Mouse (Mus musculus): Measurements from ENCODE around the gene Gfra1. TPM values are rescaled to one million over a fixed set of nuclear protein-coding genes. Genes with fewer than 3 reads are reported as not detected.

Gfra1 gene
- total RNA-seq, 2 experiments from 2014 or later: 0.76 to 1.5 TPM

DNA sequence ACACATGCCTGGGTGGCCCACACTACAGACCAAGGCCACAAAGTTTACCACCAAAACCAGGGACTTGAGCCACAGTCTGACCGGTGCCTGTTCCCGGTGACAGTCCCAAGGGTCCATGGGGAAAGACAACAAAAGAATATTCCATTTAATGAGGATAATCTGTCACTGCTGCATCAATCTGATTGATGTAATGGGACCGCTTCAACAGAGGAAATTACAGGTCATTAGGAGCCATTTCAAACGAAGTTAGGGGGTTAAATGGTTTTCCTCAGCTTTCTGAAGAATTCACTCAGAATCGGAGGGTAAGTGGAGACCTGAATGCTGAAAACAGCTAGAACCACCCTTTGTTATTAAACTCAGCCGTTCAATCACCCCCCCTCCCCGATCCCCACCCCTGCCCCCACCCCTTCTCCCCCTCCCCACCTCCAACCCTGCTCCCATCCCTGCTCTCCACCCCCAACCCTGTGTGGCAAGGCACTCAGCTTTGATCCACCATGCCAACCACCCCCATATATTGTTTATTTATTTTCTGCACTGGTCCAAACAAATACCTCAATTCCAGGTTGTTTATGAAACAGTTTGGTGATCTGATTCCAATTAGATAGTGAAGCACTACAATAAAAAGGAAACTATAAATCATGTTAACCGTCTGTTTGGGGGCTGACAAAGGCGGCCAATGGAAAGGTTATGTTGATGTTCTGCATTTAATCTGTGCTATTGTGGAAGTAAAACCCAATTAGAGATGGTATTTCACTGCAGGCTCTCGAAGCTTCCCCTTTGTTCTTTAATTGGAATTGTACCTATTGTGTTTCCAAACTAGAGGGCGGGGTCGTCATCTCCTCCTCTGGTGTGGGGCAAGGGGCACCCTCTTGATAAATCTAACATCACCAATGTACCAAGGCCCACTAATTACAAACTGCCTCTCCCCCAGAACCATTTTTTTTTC, 119.9 kb downstream of the Gfra1 start:
- DNase-seq: no peak

DNA sequence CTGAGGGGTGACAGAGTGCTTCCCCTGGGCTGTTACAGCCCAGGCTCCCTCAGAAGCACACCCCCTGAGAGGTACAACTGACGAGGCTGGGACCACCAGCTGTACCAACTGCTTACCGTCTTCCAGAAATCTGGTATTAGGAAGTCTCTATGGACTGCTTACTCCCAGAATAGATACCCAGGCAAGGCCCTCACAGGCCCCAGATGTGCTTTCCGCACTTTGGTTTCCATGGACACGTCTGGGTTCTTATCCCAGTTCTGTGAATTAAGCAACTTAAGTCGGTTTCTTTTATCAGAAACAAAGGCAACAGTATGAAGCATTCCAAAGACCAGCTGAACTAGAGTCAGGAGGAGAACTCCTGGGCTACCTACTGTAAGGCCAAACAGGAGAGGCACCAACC, 126.4 kb downstream of the Gfra1 start:
- DNase-seq: no peak

DNA sequence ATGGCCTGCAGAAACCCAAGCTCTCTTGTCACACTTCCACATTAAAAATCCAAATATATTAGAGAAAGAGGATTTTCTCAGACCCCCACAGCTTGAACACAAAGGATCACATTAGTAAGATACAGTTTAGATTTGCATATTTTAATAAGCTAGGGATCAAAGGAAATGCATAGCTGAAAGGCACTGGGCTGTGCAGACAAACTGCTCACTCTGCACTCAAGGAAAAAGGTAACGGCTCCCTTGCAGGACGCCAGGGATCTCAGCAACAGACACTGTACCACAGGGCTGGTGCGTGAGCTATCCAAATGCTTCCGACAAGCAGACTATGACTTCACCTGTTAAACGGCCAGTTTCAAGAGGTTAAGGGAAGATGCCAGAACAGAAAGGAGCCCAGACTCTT, 127.7 kb downstream of the Gfra1 start:
- no peak for DNase-seq

DNA sequence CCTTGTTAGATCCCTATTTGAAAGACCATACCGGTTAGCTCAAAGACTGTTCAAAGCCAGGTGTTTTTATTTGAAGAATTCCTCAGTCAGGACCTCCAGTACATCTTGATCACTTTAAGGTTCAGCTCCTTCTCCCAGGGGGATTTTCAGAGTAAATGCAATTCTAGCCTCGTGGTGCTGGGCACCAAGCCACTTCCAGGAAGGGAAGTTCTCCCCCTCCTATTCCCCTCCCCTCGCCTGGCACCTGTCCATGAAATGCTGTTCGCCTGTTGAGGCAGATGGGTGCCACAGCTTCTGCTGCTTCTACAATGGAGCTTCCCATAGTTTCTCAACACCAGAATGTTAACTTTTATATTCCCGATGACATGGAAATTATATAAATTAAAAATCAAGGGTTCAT, 139.2 kb downstream of the Gfra1 start:
- peak in 1 of 2 experiments; percentile 15 for DNase-seq

DNA sequence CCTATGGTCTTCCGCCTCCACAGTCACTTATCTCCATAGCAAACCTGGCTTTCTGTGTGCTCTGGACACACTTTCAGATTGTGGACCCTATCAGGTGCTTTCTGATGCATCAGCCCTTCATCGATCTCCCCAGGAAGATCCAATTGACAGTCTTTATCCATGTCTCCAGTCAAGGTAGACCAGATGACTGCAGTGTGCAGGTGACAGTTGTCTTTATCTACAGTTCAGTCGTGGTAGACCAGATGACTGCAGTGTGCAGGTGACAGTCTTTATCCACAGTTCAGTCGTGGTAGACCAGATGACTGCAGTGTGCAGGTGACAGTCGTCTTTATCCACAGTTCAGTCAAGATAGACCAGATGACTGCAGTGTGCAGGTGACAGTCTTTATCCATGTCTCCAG, 140.0 kb downstream of the Gfra1 start:
- no peak for DNase-seq

DNA sequence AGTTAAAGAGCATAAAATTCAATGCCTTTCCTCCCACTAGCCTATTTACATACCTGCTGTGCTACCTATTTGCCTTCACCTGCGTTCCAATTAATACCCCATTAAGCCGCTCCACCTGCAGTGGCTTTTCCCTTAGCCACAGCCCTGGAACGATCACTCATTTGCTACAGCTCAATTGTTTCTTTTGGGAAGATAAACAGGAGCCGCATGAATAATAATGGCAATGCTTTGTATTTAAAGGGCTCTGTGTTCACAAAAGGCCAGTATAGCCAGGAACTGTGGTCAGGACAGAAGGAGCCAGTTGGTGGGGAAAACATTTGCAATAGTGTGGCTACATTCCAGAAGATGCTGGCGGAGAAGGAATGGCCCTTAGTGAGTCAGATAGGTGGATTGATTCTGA, 141.1 kb downstream of the Gfra1 start:
- no peak for DNase-seq

DNA sequence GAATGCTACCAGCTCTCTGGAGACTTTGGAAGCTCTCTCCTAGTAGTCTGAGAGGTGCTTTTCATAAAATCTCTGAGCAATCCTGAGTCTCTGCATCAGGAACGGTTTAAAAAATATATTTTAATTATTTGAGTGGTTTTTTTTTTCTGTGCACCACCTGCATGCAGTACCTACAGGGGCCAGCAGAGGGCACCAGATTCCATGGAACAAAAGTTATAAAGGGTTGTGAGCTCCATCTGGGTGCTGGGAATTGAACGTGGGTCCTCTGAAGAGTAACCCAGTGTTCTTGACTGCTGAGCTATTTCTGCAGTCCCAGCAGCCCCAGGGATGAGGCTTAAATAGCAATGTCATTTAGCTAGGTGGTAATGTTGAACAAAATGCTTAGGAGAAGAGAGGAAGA, 141.9 kb downstream of the Gfra1 start:
- no peak for DNase-seq

DNA sequence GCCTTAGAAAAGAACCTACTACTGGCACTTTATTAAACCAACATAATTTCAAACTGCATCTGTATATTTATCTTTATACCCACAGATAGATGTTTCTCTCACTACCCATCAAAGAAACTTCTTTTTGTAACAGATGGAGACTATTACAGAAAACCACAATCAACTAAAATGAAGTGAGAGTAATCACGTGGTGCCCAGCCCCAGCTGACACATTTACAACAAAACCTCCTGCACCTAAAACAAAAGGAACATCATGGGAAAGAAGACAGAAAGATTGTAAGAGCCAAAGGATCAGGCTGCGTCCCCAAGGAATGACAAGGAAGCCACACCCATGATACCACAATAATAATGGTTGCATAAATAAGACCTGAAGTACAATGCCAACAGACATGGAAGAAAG, 143.2 kb downstream of the Gfra1 start:
- no peak for DNase-seq

DNA sequence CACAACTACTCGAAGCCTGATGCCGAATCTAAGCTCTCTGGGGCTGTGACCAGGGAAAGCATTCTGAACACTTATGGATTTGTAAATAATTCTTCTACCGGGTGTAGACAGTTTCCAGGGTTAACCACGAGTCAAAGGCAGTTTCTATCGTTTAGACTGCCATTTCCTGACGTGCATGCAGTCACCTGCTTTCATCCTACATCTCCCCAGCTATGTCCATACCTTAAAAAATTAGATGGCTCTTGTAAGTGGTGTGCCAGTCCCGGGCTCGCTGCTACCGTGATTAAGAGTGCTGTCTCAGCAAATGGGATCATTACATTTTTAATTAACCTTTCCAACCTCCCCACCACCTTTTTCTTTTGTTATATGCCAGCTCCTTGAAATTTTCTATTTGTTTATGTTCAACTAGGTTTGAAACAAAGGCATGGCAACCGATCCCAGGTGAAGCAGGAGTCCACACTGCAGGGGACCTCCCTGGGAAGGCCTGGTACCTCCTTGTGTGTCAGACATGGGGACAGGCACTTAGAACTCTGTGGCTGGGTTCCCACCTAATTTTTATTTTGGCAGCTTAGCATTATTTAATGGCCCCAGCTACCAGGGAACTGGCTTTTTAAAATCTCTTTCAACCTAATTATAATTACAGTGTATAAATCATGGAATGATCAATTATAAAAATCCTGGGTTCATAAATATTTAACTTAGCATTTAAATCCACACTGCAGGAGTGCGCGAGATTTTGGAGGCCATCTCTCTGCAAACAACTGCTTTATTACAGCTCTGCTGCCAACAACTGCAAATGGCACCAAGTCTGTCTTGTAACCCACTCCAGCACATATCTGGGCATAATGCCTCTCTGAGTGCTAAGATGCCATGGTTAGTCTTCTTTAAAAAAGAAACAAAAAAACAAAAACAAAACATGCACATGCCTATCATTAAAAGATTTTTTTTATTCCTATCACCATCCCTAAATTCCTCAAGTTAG, 145.1 kb downstream of the Gfra1 start:
- DNase-seq: no peak

DNA sequence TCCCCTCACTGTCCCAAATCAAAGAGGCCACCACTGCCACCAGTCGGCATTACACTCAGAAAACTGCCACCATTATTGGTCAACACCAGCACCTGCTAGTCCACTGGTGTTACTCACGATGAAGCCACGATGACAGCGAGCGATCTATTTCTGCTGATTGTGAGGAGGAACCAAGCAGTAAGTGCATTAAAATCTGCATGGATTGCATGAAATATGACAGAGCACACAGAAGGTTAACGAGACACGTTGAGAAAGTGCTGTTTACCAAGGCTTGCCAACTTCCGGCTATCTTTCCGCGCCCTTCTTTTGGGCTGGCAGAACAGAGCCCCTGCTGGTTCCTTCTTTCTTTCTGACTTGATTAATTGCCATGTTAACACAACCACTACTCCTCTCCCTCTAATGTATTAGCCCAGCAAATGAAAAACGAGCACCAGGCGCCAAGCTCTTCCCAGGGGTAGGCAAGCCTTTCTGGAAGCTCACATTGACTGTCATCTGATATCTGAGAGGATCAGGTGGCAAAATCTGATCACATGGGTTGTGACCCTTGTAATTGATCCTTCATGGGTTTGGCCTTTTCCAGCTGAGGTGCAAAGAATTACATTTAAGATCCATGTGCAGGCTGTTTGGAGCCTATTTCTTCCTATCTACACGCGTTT, 146.0 kb downstream of the Gfra1 start:
- DNase-seq: no peak

DNA sequence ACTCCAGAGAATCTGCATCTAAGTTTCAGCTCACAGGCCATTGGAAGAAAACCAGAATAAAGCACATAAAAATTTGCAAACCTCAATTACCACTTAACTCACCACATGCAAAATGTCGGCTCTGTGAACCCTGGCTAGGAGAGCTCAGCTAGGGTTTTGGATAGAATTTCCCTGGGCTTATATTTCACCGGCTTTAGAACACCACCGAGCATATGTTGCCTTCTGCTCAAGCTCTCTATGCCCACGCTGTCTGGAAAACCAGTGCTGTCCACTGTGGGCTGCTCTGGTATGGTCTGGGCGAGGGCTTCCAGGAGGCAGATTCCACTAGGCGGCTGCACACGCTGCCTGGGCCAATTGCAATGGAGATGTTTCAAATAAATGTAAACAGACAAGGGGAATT, 154.6 kb downstream of the Gfra1 start:
- DNase-seq: no peak

DNA sequence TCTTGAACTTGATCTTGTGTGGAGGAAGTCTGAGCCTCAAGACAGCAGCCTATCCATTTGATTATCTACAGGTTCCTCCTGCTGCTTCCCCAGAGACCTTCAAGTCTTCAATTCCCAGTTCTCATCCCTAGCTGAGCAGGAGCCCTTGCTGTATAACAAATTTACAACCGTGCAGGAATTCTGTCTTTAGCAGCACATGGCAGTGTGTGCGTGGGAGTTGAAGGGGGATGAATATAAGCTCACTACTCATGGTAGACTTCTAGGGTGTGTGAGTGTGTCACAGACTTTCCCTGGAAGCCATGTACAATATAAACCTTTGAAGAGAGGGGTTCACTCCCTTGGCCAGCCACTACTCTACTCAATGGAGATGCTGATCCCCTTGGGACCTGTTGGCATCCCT, 157.8 kb downstream of the Gfra1 start:
- no peak for DNase-seq

DNA sequence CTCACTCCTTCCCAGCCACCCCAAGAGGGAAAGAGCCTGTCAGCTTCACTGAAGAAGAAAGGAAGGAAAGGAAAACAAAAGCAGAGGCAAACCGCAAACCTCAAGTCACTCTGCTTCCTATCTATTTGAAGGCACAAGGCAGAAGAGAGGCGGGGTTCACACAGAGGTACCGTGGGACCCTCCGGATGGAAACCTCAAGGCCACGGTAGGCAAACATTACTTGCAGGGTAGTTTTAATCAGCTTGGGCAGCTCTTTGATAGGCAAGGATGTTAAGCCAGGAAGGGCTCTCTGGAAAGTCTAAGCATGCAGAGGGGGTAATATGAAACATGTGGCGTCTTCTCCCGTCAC, 158.9 kb downstream of the Gfra1 start:
- DNase-seq: no peak

DNA sequence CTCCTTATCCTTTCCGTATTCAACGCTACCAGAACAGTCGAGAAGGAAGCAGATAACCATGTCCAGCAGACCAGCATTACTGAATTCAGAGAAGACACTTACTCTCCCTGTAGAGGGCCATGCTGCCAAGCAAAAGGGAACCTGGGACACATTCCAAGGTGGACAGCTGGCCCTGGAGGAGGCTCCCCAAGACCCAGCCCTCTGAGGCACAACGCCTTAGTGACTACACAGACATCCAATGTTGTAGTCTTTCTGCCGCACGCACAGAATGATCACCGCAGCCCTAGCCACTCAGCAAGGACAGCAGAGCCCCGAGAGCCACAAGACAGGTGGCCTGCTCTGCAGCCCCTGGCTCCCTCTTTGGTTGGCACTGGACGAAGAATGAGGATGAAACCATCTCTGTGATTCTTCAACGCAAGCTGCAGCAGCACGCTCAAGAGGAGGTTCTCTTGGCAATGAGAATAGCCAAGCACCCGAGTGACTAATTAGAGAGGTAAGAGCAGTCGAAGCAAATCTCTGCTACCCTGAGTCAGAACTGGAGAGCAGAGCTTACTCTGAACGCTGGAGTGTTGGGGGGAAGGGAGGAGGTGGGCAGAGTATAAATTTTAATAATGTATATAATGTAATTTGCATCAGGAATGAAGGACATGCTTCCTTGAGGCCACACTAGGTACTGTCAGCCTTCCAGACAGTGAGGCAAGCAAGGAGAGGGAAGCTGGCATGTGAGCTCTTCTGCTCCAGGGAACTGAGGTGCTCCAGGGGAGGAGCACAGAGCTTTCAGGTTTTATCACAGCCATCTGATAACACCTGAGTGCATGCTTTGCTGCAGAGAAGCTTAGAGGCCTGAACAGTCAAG, 159.5 kb downstream of the Gfra1 start:
- no peak for DNase-seq

DNA sequence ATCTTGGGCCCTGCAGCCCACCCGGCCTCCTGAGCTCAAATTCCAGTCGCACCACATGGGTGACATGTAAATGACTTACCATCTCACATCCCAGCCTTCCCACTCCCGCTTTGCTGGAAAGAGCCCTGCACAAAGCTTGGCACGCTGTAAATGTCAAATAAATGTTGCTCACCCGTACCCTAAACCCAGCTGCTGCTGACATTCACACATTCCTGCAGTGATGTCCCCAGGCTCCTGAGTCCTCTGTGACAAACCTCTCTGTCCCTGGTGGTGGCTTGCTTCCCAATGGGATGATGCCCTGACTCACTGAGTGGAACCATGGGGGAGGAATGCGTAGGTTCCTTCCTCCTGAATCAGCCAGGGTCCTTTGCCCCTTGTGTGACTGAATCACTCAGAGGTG, 167.6 kb downstream of the Gfra1 start:
- no peak for DNase-seq

DNA sequence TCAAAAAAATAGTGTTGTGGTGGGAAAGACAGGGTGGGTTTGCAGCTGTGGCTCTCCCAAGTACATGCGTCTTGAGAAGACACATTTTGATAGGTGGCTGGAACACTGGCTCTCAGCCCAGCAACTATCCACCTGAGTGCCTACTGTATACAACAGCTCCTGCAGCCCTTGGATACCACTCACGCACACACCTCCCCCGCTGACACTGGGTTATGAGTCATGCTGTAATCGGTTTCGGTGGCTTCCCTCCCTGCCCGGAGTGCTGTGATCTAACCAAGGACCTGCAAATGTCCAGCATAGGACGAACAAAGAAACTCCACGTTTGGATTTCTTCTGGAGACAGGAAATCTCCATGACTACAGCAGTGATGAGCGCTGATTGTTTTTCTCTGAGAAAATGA, 180.4 kb downstream of the Gfra1 start:
- peak; percentile 32 for DNase-seq

DNA sequence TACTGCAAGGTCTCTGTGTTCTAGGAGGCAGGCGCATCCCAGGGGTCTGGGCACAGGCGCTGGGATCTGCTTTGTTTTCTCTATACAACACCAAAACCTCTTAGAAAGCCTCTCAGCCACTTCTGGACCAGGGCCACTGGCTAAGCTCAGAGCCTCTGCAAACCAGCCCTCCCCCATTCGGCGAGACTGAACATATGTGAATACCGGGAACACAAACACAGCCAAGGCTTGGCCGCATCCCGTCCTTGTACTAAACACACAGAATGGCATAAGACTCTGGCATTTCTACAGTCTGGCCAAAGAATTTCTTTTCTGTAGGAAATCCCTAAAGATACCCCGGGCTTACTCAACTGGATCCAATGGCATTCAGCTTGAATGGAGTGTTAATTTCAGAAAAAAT, 183.9 kb downstream of the Gfra1 start:
- no peak for DNase-seq

DNA sequence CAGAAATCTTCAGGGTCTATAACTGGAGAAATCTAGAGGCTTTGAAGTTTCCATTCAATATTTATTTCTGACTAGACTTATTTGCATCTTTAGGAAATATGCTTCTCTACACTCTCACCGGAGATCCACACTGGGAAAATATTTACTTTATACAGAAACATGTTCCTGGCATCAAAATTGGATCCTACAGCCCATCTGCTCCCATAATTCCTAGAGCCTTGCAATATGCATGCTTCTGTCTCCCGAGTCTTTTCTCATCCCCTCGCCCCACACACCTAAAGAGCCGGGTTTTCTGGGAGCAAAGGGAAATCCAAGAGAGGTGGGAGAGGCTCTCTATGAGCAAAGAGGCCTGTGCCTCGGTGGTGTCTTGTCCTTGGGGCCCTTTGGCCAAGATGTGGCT, 184.9 kb downstream of the Gfra1 start:
- no peak for DNase-seq

DNA sequence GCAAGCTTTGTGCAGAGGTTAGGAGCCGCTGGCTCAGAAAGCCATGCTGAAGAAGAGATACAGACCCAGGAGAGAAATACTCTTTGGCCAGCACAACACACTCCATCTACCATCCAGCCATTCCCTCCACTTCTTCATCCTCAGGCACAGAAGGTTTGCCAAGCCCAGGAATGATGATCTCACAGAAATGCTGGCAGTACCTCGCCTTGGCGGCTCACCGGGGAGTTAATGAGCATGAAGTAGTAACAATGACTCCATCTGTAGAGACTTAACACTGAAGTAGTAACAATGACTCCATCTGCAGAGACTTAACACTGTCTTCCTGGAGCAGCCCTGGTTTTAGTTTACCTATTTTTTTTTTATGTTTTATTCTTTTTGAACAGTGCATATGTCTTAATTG, 187.2 kb downstream of the Gfra1 start:
- no peak for DNase-seq

DNA sequence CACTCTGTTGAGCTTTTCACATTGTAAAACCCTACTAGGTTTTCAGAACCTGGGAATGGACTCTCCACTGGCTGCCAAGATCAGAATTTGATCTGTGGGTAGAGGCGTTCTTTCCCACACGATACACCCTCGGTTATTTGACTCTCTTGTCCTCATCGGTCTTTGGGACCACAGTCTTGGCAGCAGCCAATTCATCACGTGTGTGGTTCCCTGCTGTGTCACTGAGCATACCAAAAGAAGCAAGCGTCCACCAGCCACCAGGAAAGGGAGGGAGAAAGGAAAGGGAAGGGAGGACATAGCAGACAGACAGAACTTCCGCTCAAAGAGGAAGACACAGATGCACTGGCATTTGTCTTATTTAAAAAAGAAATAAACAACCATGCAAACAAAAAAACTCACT, 189.1 kb downstream of the Gfra1 start:
- DNase-seq: no peak

DNA sequence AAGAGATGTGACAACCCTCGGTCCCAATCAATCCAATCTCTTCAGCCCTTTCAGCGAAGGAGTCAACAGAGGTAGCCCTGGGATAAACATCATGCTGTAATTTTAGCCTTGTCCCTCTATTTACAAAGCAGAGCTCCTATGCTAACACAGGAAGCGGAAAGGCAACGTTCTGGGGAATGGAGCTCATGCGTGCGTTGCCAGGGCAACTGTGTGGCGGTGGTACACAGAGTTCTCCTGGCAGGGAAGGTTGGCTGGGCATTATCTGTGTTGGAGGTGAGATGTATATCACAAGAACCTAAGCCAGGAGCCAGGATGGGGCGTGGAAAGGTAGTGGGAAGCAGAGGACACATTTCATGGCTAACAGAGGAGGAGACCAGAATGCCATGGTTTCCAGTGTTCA, 194.8 kb downstream of the Gfra1 start:
- DNase-seq: no peak

DNA sequence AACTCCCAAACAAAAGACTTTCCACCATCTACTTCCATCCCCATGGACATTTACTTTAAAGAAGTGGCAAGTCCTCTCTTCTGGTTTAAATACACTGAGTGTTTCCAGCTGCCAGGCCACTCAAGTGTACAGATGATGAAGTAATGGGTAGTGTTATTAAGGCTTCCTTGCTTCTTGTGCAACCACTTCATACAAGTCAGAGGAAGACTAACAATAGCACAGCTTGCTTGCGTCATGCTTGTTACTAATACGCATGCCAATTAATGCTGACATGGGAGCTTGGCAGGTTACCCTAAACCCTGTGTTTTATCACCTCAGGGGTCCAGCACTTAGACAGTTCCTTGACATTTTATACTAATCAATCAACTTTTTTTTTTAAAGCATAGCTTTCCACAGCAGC, 196.5 kb downstream of the Gfra1 start:
- no peak for DNase-seq
